Mouse (Mus musculus) heart, embryonic 13.5 days (tissue): ENCODE data around the gene Eps8l3. TPM values are rescaled to one million over a fixed set of nuclear protein-coding genes. Genes with fewer than 3 reads are reported as not detected.

Experiments
- ATAC-seq: fragments of 200-750 bp; cut with Nextera tagmentation; 2 replicates; pipeline ENCODE4 v1.8.0; 2017; ENCODE audit warnings: moderate TSS enrichment; ENCODE audit not compliant: insufficient number of reproducible peaks, low FRiP score, low TSS enrichment; ENCODE audit errors: extremely low read depth
- H3K27ac ChIP-seq: fragments of 300-500 bp; sonication (generic); replicated peaks from 2 replicates; pipeline ENCODE4 v1.5.1; 2015; ENCODE audit warnings: moderate library complexity, mild to moderate bottlenecking, inconsistent platforms
- H3K27me3 ChIP-seq: fragments of 300-500 bp; sonication (generic); replicated peaks from 2 replicates; pipeline ENCODE4 v1.6.1; 2015; ENCODE audit warnings: mild to moderate bottlenecking, inconsistent platforms
- H3K36me3 ChIP-seq: fragments of 300-500 bp; sonication (generic); 2 replicates; pipeline ENCODE4 v1.6.1; 2015; ENCODE audit warnings: mild to moderate bottlenecking, inconsistent platforms
- H3K4me1 ChIP-seq: fragments of 300-500 bp; sonication (generic); 2 replicates; pipeline ENCODE4 v1.6.1; 2015; ENCODE audit warnings: inconsistent platforms
- H3K4me2 ChIP-seq: fragments of 300-500 bp; sonication (generic); 2 replicates; pipeline ENCODE4 v1.6.1; 2015; ENCODE audit warnings: inconsistent platforms, mild to moderate bottlenecking, moderate library complexity
- H3K4me3 ChIP-seq: fragments of 300-500 bp; sonication (generic); 2 replicates; pipeline ENCODE4 v1.5.1; 2015; ENCODE audit warnings: moderate library complexity, mild to moderate bottlenecking, inconsistent platforms
- H3K9ac ChIP-seq: fragments of 300-500 bp; sonication (generic); 2 replicates; pipeline ENCODE4 v1.6.1; 2015; ENCODE audit warnings: inconsistent platforms, mild to moderate bottlenecking, moderate library complexity
- H3K9me3 ChIP-seq: fragments of 300-500 bp; sonication (generic); 2 replicates; pipeline ENCODE4 v1.6.1; 2016; ENCODE audit warnings: inconsistent platforms
- WGBS: fragments of 180-500 bp; shearing (Covaris S2); methylation state at CpG from one replicate; pipeline ENCODE4 v1.1.7; 2015; ENCODE audit warnings: mixed read lengths; 5-methylcytosine and 5-hydroxymethylcytosine counted together
- polyA plus RNA-seq: library from polyadenylated mRNA; unstranded; fragments of >200 nt; fragmentation: Nextera tagmentation; extraction: Ambion mirVana; gene quantifications from 2 replicates; pipeline ENCODE4 v1.2.1, GENCODE M21; 2015

Gene Eps8l3
- polyA plus RNA-seq, 1 experiment from 2014 or later = not detected

DNA sequence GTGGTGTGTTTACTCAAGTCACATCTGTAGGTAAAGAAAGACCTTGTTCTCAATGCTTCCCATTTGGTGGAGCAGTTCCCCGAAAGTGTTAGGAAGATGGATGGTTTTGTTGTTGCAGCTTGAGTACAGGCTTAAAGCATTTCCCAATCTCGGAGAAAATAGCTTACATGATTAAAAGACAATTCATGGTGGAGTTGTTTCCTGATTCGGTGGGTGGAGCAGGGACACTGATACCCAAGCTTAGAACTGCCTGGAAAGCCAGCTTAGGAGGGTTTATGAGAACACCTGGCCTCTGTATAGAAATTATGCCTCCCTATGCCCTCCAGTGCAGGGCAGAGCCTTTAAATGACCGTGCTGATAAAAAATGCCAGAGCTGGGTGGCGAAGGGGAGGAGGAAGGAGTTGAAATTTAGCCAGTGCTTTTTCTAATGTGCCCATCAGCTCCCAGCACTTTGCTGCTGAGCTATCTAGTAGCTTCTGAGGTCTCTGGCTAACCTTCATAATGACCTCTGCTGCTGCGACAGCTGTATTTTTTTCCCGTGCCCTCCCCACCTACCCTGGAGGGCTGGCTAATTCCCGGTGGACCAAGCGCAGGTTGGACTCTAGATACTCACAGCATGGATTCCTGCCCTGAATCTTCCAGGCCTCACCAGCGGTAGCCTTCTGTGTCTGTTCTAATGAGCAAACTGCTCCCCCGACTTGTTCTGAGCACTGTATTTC lies 24.1 kb downstream of the Eps8l3 start:
- peaks cover 11% of the 10 kb centered on the region for H3K4me1 ChIP-seq
- ATAC-seq = no peak
- H3K27ac ChIP-seq = no peak overlapping the region
- H3K4me2 ChIP-seq = no peak overlapping the region
- no peak overlapping the region for H3K4me3 ChIP-seq
- H3K27me3 ChIP-seq = no peaks in the 10 kb centered on the region
- 51% methylated on average over 11 of the region's 11 CpGs for WGBS
- no peak overlapping the region for H3K9ac ChIP-seq
- peaks cover 17% of the 10 kb centered on the region for H3K36me3 ChIP-seq
- H3K9me3 ChIP-seq = no peaks in the 10 kb centered on the region

DNA sequence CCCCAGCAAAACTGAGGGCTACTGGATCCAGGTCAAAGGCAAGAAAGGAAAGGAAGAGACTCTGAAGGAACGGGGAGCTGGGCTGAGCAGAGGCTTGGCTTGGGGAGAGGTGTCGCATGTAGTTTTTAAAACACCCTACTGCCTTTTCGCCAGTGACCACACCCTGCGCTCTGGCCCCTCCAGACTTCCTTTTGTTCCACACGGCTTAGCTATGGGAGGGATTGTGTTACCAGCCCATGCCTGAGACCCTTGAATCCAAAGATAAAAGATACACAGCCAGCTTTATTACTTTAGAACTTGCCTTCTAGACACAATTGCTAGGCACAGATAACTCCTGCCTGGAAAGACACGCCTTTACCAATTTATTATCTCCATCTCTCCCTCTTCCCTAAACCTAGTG lies 28.9 kb downstream of the Eps8l3 start:
- Histone ChIP-seq H3K9me3 (no peaks in the 10 kb centered on the region), H3K4me1 (peaks cover 5% of the 10 kb centered on the region), H3K36me3 (no peaks in the 10 kb centered on the region), H3K9ac (no peak overlapping the region), H3K4me3 (no peak overlapping the region), H3K27ac (no peak overlapping the region), H3K4me2 (no peak overlapping the region), H3K27me3 (0 out of 2 replicates have a peak, but pooled peaks cover 4% of the 10 kb centered on the region)
- WGBS = 55% methylated on average over 6 of the region's 6 CpGs
- no peak for ATAC-seq

DNA sequence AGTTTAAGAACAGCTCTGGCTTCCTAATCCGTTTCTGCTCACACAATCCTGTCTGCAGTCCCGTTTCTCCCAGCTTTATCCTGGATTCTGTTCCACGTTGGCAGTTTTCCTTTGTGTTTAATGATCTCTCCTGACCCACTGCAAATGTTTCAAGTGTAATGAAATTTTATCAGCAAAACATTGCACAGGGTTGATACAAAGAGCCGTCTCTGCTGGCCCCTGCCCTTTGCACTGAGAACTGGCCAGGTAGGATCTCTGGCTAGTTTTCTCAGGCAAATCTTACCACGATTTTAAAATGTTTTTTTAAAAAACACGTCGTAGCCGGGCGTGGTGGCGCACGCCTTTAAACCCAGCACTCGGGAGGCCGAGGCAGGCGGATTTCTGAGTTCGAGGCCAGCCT lies 39.6 kb downstream of the Eps8l3 start:
- Histone ChIP-seq H3K9me3 (no peaks in the 10 kb centered on the region), H3K36me3 (no peaks in the 10 kb centered on the region), H3K4me1 (no peaks in the 10 kb centered on the region), H3K27ac (no peak overlapping the region), H3K9ac (no peak overlapping the region), H3K4me3 (no peak overlapping the region), H3K4me2 (no peak overlapping the region), H3K27me3 (peaks cover 24% of the 10 kb centered on the region)
- no peak for ATAC-seq
- WGBS = 75% methylated on average over 15 of the region's 15 CpGs

DNA sequence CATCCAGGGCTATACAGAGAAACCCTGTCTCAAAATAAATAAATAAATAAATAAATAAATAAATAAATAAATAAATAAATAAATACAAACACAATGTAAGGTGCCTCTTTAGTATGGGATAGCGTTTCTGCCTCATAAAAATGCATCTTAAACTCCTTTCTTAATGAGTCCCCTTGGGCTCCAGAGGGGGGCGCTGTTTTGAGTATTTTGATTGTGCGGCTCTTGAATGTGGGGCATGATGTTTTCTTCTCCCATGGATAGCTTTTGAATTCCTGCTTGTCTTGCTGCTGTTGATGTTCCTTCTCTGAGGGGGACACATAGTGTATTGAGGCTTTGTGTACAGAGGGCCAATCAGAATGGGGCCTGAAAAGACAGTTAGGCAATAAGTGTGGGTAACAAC lies 40.1 kb downstream of the Eps8l3 start:
- Histone ChIP-seq H3K9me3 (no peaks in the 10 kb centered on the region), H3K27ac (no peak overlapping the region), H3K4me2 (no peak overlapping the region), H3K27me3 (peaks cover 25% of the 10 kb centered on the region), H3K36me3 (no peaks in the 10 kb centered on the region), H3K4me3 (no peak overlapping the region), H3K4me1 (no peaks in the 10 kb centered on the region), H3K9ac (no peak overlapping the region)
- WGBS = 72% methylated on average over 3 of the region's 3 CpGs
- no peak for ATAC-seq

DNA sequence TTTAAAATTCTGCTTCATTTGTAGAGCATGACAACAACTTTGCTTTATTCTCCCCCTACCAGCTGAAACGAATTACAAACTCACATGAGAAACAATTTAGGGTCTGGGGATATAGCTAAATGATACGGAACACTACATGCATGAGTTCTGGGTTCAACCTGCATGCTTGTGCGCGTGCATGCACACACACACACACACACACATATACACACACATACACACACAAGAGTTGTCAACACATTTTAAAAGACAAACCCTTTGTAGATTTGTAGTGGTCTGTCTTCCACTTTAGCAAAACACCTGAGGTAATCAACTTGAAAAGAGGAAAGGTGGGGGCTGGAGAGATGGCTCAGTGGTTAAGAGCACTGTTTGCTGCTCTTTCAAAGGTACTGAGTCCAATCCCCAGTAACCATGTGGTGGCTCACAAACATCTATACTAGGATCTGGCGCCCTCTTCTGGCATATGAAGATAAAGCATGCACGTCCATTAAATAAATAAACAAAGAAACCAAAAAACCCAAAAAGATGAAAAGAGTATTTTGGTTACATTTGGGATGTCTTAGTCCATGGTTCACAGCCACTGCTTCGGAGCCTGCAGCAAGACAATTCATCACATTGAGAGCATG lies 40.9 kb downstream of the Eps8l3 start:
- peaks cover 25% of the 10 kb centered on the region for H3K27me3 ChIP-seq
- H3K9ac ChIP-seq = no peak overlapping the region
- no peaks in the 10 kb centered on the region for H3K9me3 ChIP-seq
- no peak overlapping the region for H3K4me2 ChIP-seq
- 52% methylated on average over 7 of the region's 7 CpGs for WGBS
- no peaks in the 10 kb centered on the region for H3K36me3 ChIP-seq
- H3K27ac ChIP-seq = no peak overlapping the region
- no peak for ATAC-seq
- no peak overlapping the region for H3K4me3 ChIP-seq
- H3K4me1 ChIP-seq = no peaks in the 10 kb centered on the region

DNA sequence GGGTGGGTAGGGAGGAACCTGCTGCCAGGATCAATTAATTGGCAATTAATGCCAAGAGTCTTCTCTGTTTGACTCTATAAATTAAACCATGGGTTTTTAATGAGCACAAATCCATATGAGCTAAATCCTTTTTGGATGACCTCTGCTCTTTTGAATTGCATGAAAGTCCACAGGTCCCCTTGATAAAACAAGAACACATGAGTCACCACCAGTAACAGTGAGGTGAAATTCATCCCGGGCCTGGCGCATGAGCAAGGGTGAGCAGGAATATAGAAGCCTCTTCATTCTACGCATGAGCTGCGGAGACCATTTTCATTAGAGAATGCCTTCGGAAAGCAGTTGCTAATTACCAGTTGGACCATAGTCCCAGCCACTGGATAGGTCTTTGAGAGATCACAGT lies 43.3 kb downstream of the Eps8l3 start:
- H3K9ac ChIP-seq = no peak overlapping the region
- H3K36me3 ChIP-seq = no peaks in the 10 kb centered on the region
- no peak for ATAC-seq
- no peak overlapping the region for H3K4me3 ChIP-seq
- H3K4me1 ChIP-seq = no peaks in the 10 kb centered on the region
- H3K9me3 ChIP-seq = no peaks in the 10 kb centered on the region
- no peak overlapping the region for H3K4me2 ChIP-seq
- no peak overlapping the region for H3K27ac ChIP-seq
- 92% methylated on average over 5 of the region's 5 CpGs for WGBS
- peaks cover 30% of the 10 kb centered on the region for H3K27me3 ChIP-seq

DNA sequence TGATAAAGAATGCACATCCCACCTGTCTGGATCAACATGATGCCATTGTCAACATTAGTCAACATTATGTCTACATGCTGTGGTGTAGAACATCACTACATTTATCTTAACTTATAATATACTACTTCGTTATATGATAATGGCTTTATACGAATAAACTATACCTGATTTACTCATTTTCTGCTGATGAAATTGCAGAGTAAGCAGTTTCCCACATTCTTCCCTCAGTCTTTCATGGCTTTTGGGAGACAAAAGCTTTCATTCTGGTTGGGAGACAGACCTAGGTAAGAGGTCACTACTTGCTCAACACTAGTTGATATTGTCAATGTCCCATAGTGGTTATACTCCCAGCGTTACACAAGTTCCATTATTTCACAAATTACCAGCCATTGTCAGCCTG lies 48.3 kb downstream of the Eps8l3 start:
- H3K36me3 ChIP-seq = no peaks in the 10 kb centered on the region
- no peak overlapping the region for H3K4me2 ChIP-seq
- peaks cover 16% of the 10 kb centered on the region; the same call in 1 of the 2 replicates for H3K27me3 ChIP-seq
- no peak overlapping the region for H3K4me3 ChIP-seq
- H3K9ac ChIP-seq = no peak overlapping the region
- 76% methylated on average over 3 of the region's 3 CpGs for WGBS
- no peak for ATAC-seq
- no peak overlapping the region for H3K27ac ChIP-seq
- no peaks in the 10 kb centered on the region for H3K4me1 ChIP-seq
- H3K9me3 ChIP-seq = no peaks in the 10 kb centered on the region

DNA sequence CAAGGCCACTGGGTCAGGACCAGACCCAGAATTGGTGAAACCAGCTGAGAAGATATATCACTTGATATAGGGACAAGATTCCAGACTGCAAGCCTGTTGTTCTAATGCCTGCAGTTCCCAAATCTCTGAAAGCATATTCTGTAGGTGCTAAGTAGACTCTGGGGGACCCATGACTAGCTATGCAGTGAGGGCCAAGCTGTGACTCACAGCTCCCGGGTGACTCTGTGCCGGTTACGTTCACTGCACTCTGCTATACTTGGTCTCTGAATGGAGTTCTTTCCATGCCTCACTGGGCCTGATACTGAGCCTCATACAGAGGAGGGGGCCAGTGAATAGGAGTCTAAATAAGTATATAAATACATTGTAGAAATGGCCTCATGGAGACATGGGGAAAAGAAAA lies 50.8 kb downstream of the Eps8l3 start:
- H3K4me2 ChIP-seq = no peak overlapping the region
- 75% methylated on average over 3 of the region's 3 CpGs for WGBS
- H3K27me3 ChIP-seq = peaks cover 5% of the 10 kb centered on the region; the same call in 1 of the 2 replicates
- no peak for ATAC-seq
- peaks cover 10% of the 10 kb centered on the region for H3K4me1 ChIP-seq
- no peak overlapping the region for H3K27ac ChIP-seq
- no peaks in the 10 kb centered on the region for H3K36me3 ChIP-seq
- H3K9me3 ChIP-seq = no peaks in the 10 kb centered on the region
- no peak overlapping the region for H3K4me3 ChIP-seq
- no peak overlapping the region for H3K9ac ChIP-seq

DNA sequence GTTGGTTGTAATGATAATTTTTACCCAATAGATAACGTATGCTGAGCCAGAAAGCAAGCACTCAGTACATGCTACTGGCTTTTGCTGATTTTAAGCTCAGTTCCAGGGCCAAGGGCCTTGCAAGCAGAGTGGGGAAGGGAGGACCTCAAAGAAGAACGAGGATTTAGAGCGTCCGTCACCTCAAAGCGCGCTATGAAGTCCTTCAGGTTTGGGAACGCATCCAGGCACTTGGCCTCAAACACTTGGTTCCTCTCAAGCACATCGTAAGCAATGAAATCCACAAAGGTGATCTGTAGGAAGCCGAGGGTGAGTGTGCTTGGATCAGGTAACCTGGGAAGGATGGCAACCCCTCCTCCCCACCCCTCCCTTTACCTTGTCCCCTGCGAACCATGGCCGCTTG lies 51.7 kb downstream of the Eps8l3 start:
- Histone ChIP-seq H3K9ac (no peak overlapping the region), H3K4me1 (peaks cover 10% of the 10 kb centered on the region), H3K9me3 (no peaks in the 10 kb centered on the region), H3K36me3 (no peaks in the 10 kb centered on the region), H3K27me3 (peaks cover 5% of the 10 kb centered on the region; the same call in 1 of the 2 replicates), H3K27ac (no peak overlapping the region), H3K4me2 (no peak overlapping the region), H3K4me3 (no peak overlapping the region)
- 82% methylated on average over 11 of the region's 11 CpGs for WGBS
- no peak for ATAC-seq

DNA sequence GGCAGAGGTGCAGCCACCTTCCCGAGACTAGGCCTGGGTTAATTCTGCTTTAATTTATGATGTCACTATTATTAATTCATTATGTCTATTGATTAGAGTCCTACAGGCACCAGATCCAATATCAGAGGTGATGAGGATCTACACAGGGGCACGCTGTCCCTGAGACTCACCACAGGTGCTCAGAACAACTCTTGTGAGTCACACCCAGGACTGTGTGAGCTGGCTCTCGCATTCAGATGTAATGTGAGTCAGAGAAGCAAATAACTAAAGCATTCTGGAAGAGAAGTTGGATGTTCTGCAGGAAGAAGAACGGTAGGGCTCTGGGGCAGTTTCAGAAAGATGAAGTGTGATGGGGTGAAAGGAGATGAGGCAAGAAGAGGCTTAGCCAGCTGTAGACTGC lies 52.2 kb downstream of the Eps8l3 start:
- WGBS = 76% methylated on average over 4 of the region's 4 CpGs
- Histone ChIP-seq H3K9me3 (no peaks in the 10 kb centered on the region), H3K4me2 (no peak overlapping the region), H3K9ac (no peak overlapping the region), H3K4me1 (peaks cover 10% of the 10 kb centered on the region), H3K4me3 (no peak overlapping the region), H3K36me3 (no peaks in the 10 kb centered on the region), H3K27me3 (peaks cover 10% of the 10 kb centered on the region; the same call in 1 of the 2 replicates), H3K27ac (no peak overlapping the region)
- no peak for ATAC-seq

DNA sequence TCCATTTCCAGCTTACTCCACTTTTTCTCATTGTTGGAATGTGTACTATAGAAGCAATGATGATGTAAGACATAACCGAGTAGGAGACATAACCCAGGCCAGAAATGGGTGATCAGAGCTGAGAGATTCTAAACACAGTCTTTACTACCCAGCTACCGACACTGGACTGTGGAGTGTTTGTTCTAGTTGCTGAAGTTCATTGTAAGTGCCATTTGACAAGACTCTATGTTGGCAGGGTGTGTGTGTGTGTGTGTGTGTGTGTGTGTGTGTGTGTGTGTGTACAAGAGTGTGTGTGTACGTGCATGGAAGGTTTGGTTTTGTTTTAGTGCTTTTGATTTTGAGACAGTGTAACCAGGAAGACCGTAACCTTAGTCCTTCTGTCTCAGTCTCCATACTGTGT lies 52.7 kb downstream of the Eps8l3 start:
- Histone ChIP-seq H3K36me3 (no peaks in the 10 kb centered on the region), H3K27ac (no peak overlapping the region), H3K9ac (no peak overlapping the region), H3K4me1 (peaks cover 10% of the 10 kb centered on the region), H3K4me2 (no peak overlapping the region), H3K9me3 (no peaks in the 10 kb centered on the region), H3K27me3 (peaks cover 10% of the 10 kb centered on the region; the same call in 1 of the 2 replicates), H3K4me3 (no peak overlapping the region)
- 83% methylated on average over 4 of the region's 4 CpGs for WGBS
- ATAC-seq = no peak

DNA sequence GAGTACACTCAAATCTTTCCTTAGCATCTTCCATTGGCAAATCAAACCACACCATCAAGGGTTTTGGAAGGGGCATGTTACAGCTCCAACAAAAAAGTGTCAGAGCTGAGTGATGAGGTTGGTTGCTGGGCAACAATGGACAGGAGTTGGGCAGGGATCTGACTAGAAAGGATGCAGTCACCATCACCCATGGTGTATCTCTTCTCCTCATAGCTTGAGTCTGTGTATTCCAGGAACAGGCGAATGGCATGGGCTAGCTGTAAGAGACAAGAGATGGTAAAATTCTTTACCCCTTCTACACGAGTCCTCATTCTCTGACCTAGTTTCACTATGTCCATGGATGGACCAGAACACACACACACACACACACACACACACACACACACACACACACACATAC lies 54.1 kb downstream of the Eps8l3 start:
- WGBS = 45% methylated on average over 2 of the region's 2 CpGs
- peak overlapping the region; percentile 69 for H3K4me2 ChIP-seq
- ATAC-seq = no peak
- H3K9ac ChIP-seq = peak overlapping the region; percentile 75
- peak overlapping the region; percentile 48 for H3K4me3 ChIP-seq
- H3K9me3 ChIP-seq = no peaks in the 10 kb centered on the region
- peaks cover 8% of the 10 kb centered on the region; the same call in 1 of the 2 replicates for H3K27me3 ChIP-seq
- H3K36me3 ChIP-seq = no peaks in the 10 kb centered on the region
- peaks cover 22% of the 10 kb centered on the region for H3K4me1 ChIP-seq
- peak overlapping the region; percentile 71 for H3K27ac ChIP-seq
